Mouse (Mus musculus) gastrocnemius, adult 18-20 months (tissue): ENCODE results near the gene Irs2. TPM values are rescaled to one million over a fixed set of nuclear protein-coding genes. Genes with fewer than 3 reads are reported as not detected.
A peak's percentile ranks its signal among the peaks of the same experiment; 100 is the strongest.

ENCODE experiments used
- DNase-seq: peaks from one replicate; pipeline ENCODE4 v3.0.0; 2021; ENCODE audit warnings: low spot score
- long read RNA-seq, 2 experiments: library from polyadenylated mRNA; stranded (forward); transcript quantifications; one replicate each; pipeline ENCODE4 v2.0.0; 2021
- total RNA-seq, 2 experiments: library from RNA; stranded (reverse); gene quantifications; 2 replicates each; pipeline ENCODE4 v1.2.3; 2021

Irs2 gene
- total RNA-seq: 10 to 100 TPM; 17.4 to 73.1 TPM
- long read RNA-seq, experiment 1, full-length matches to known transcripts: 3 of 3 reads
- long read RNA-seq, experiment 1, partial matches to known transcripts: 0 of 3 reads
- long read RNA-seq, experiment 1, other reads (novel, unspliced or antisense): 0 of 3 reads
- long read RNA-seq, experiment 2, full-length matches to known transcripts: 1 of 5 reads
- long read RNA-seq, experiment 2, partial matches to known transcripts: 0 of 5 reads
- long read RNA-seq, experiment 2, other reads (novel, unspliced or antisense): 4 of 5 reads

- no peak for DNase-seq
Observed at GRCm38 (mm10) chr8:11008379-11008775, at the start of gene Irs2. TSS of gene Irs2 (minus strand) at chr8:11008458.

- DNase-seq: no peak
Observed at GRCm38 (mm10) chr8:11056665-11057064, 48.4 kb upstream of the Irs2 start.

GRCm38 (mm10) chr8:11056175-11056563 is 47.9 kb upstream of the Irs2 start:
- no peak for DNase-seq

DNA sequence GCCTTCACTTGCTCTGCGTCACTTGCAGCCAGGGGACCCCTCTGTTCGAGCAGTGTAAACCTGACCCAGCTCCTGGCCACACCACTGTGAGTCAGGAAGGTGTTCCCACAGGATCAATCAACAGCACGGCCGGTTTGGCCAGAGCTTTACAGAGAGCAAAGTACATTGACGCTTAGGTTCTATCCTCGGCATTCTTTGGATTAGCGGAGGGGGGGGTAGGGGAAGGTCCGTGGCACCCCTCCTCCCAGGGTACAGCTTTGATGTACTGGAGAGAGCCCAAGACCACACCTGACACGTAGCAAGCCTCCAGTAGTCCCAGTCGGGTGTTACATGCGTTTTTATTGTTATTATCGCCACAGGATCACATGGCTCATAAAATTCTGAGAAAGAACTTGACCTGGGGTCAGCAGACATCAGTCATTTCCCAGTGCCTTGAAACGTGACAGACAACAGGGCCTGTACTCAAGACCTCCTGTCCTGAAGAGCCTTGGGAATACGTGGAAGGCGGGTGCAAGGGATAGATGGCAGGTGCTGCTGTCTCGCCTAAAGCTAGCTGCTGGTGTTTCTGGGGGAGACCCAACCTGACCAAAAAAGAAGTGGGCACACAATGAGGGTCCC is 47.4 kb upstream of the Irs2 start:
- DNase-seq: no peak

GRCm38 (mm10) chr8:11049835-11050234 is 41.6 kb upstream of the Irs2 start:
- no peak for DNase-seq

DNA sequence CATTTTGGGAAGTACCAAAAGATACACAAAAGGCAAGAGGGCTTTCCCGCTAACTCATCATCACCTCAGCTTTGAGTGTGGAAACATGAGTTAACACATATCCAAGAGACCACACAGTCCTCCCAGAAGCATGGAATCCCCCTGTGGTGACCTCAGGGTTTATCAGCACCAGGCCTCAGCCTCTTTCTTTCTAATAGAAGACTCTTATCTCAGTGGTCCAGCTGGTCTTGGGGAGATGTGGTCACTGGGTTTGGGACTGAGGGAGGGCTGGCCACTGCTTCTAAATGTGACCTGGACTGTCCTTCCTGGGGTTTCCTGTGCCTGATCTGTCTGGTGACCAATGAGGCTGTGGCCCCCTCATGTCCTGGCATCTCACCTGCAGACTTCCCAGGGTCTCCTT is 39.6 kb upstream of the Irs2 start:
- no peak for DNase-seq

- no peak for DNase-seq
Observed at GRCm38 (mm10) chr8:11044660-11045059, 36.4 kb upstream of the Irs2 start.

DNA sequence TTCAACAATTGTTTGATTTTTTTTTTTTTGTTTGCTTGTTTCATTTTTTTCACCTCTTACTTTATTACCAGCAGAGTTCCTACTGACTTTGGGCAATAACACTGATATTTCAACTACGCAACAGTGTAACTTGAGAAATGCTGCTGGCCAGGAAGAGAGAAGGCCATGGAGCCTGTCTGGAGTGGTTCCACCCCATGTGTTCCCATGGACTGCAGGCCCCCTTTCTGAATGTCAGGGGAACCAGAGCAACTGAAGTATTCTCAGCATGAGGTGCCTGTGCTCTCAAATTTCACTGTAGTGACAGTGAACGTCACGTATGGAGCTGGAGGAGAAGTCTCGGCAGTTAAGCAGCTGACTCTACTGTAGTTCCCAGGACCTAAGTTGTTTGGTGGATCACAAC is 35.3 kb upstream of the Irs2 start:
- DNase-seq: peak; percentile 59

DNA sequence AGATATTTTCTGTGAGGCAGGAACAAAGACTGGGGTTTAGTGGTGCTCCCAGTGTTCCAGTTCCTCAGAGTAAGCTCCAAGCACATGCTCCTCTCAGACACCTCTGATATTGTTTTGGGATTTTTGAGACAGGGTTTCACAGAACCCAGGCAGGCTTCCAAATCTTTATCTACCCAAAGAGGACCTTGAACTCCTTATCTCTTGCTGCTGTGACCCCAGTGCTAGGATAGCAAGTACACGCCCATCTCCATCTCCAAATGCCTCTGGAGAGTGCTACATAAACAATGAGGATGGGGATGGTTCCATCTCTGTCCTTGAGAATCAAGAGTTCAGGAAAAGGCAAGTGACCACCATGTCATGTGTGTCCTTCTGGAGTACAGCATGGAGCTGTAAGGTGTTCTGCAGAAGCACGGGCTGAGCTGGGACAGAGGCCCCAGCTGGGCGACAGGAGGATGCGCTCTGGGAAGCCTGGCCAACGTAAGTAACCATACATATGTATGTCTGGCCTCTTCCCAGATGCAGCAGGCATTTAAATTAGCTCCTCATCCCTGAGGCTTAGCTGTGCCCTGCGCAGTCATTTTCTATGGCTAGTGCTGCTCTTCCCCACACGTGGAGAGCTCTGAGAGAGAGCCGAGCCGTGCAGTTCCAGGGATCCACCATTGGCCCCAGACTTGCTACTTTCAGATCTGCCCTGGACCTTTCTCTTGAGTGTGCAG is 34.8 kb upstream of the Irs2 start:
- no peak for DNase-seq

- DNase-seq: no peak
Observed at GRCm38 (mm10) chr8:11040088-11040487, 31.8 kb upstream of the Irs2 start.

GRCm38 (mm10) chr8:11038788-11039187 is 30.5 kb upstream of the Irs2 start:
- no peak for DNase-seq

DNA sequence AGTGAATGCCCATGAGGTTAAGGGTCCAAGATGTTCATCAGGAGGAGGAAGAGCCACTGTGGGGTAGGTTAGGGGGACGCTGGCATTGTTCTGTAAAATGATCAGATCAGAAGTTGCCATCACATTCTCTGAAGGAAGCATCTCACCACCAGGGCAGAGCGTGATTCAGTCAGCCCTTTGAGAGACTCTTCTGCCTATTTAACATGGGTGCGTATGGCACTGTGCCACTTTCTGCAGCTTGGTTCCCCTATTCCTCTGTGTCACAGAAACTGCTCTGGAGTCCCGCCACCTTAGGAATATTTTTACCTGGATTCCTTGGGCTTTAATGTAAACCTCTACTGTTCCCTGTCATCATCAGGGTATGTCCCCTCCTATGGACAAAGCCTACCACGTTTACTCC is 30.1 kb upstream of the Irs2 start:
- no peak for DNase-seq

DNA sequence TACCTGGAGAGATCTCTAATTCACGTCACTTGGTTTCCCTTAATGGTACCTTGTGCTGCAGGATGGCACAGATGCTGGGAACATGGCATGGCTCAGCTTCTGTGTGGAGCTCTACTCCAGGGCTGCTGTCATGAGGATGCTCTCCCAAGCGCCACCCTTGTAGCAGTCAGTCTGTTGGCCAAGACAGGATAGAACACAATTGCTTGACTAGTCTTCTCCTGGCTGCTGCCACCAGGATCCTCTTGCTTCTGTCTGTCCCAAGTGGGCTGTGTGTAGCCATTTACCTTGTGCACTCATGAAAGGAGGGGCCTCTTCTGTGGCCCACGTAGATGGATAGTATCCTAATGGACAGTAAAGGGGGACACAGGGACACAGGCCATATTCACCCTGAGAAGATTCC is 28.5 kb upstream of the Irs2 start:
- DNase-seq: no peak

DNA sequence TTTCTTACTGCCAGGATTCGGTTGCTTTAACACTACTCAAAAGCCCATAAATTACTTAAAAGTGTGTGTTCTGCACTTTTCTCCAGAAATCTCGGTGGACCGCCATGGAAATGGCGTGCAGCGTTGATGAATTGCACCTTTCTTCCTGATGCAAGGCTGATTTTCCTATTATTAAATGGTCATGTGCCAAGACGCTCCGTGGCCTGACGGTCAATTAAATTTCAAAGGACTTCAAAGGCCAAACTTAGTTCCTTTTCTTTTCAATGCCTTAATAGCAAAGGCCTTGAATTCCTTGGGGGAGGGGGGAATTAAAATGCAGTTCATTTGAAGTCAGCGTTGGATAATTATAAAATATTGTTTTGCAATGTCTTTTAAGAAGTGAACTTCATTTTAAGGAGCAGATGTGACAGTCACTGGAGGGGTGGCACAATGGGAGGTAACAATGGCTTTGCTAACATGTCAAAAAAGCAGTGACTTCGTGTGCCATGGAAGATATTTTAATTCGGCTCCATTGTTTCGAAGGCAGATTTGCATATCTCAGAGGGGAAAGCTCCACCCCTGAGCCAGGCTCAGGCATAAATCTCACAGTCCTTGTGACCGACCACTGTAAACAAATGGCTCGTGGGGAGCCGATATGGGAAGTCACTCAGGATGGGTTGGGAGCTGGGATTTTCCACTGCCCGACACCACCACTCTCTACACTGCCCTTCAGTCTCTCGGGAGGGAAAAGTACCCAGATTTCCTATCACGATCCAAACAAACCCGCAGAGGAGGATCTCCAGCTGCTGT is 27.6 kb upstream of the Irs2 start:
- no peak for DNase-seq

GRCm38 (mm10) chr8:11024871-11025270 is 16.6 kb upstream of the Irs2 start:
- DNase-seq: peak; percentile 62

GRCm38 (mm10) chr8:11020949-11021572 is 12.8 kb upstream of the Irs2 start:
- no peak for DNase-seq

DNA sequence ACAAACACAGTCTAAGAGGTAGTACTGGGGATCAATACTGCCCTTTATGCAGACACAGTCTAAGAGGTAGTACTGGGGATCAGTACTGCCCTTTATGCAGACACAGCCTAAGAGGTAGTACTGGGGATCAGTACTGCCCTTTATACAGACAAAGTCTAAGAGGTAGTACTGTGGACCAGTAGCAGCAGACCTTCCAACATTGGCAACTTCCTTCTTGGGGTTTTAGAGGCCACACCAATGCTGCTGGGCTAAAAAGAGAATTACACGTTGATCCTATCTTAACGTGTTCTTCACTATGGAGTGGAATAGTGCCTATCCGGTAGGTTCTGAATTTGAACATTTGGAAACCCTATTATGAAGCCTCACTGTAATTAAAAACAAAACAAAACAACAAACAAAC is 7.4 kb upstream of the Irs2 start:
- DNase-seq: no peak

DNA sequence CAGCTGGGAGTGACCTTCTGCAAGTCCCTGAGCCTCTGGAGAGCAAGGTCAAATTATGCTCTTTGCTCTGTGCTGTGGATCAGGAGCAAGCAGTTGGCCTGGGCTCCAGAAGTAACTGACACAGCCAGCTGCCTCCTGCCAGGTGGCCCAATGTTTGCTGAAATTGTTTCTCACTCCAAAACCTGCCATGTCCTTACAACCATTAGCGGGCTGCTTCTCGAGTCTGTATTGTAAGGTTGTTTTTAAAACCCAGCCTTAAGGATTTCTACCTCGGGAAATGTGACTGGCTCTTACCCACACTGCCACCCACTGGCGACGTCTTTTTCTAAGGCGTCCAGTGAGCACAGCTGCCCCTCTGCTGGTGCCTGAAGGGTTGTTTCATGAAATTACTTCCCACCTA is 5.0 kb upstream of the Irs2 start:
- DNase-seq: peak; percentile 64

- DNase-seq: no peak
Observed at GRCm38 (mm10) chr8:11011787-11012485, 3.7 kb upstream of the Irs2 start.

DNA sequence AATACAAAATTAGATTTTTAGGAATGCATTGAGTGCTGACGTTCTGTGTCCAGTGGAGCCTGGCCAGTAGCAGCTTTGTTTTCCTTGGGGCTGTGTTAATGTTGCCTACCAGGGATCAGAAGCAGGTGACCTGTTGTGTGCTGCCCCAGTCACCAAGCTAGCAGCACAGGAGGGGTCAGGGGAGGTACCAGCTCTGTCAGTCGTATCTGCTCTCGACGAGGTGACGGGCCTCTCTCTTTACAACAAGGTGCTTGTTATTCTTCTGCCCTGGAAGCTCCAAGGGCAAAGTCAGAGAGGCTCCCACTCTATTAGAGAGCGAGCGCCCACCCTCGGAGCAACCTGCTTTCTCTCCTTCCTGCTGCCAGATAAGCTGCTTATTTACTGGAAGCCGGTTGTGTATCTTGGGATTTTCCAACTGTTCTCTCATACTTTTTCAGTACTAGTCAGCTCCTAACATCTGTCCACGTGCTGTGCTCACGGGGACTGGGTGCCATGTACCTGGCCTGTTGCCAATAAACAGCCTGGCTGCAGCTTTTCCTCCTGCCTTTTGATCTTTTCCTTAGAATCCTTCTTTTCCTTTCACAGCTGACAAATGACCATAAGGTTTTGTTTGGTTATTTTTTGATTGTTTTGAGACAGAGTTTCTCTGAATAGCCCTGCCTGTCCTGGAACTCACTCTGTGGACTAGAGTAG is 2.8 kb upstream of the Irs2 start:
- no peak for DNase-seq
